Mouse (Mus musculus): ENCODE measurements around the gene Tspan6. TPM values are rescaled to one million over a fixed set of nuclear protein-coding genes. Genes with fewer than 3 reads are reported as not detected.
A peak's percentile ranks its signal among the peaks of the same experiment; 100 is the strongest.

The Tspan6 gene
- total RNA-seq (2021), result 10 to 100 TPM; 17.9 to 23.0 TPM
- long read RNA-seq, experiment 1, transcript Tspan6-201 (8 exons, 1,765 nt), result major isoform, 23 of 23 reads
- long read RNA-seq, experiment 1, partial matches to known transcripts, result 0 of 23 reads
- long read RNA-seq, experiment 1, other reads (novel, unspliced or antisense), result 0 of 23 reads
- long read RNA-seq, experiment 2, transcript Tspan6-201 (8 exons, 1,765 nt), result major isoform, 27 of 29 reads
- long read RNA-seq, experiment 2, partial matches to known transcripts, result 1 of 29 reads
- long read RNA-seq, experiment 2, other reads (novel, unspliced or antisense), result 1 of 29 reads

GRCm38 (mm10) chrX:133898014-133898542 is at the start of gene Tspan6:
Tspan6 (minus strand) TSS chrX:133898429.
- DNase-seq, result peak; percentile 68

- DNase-seq, result peak; percentile 9
Observed at GRCm38 (mm10) chrX:133947427-133947826, 49.2 kb upstream of the Tspan6 start.

GRCm38 (mm10) chrX:133939561-133939960 is 41.3 kb upstream of the Tspan6 start:
- no peak for DNase-seq

GRCm38 (mm10) chrX:133936605-133937225 is 38.5 kb upstream of the Tspan6 start:
- no peak for DNase-seq

- no peak for DNase-seq
Observed at GRCm38 (mm10) chrX:133931302-133932013, 33.2 kb upstream of the Tspan6 start.

GRCm38 (mm10) chrX:133926760-133927159 is 28.5 kb upstream of the Tspan6 start:
- no peak for DNase-seq

- no peak for DNase-seq
Observed at GRCm38 (mm10) chrX:133921187-133921586, 23.0 kb upstream of the Tspan6 start.

GRCm38 (mm10) chrX:133914219-133914618 is 16.0 kb upstream of the Tspan6 start:
- no peak for DNase-seq

- no peak for DNase-seq
Observed at GRCm38 (mm10) chrX:133913006-133913405, 14.8 kb upstream of the Tspan6 start.

- no peak for DNase-seq
Observed at GRCm38 (mm10) chrX:133911397-133912103, 13.3 kb upstream of the Tspan6 start.

GRCm38 (mm10) chrX:133908261-133908660 is 10.0 kb upstream of the Tspan6 start, which contains the start of gene Srpx2:
Srpx2 (plus strand) TSS chrX:133908426.
- DNase-seq, result no peak

GRCm38 (mm10) chrX:133888111-133888510 is 10.1 kb downstream of the Tspan6 start:
- no peak for DNase-seq

- DNase-seq, result no peak
Observed at GRCm38 (mm10) chrX:133887308-133887707, 10.9 kb downstream of the Tspan6 start.

- no peak for DNase-seq
Observed at GRCm38 (mm10) chrX:133869743-133870142, 28.5 kb downstream of the Tspan6 start.

- no peak for DNase-seq
Observed at GRCm38 (mm10) chrX:133853637-133854036, 44.6 kb downstream of the Tspan6 start.

GRCm38 (mm10) chrX:133850680-133851079 is 47.5 kb downstream of the Tspan6 start, which contains the start of gene Tnmd:
Tnmd (plus strand) TSS chrX:133850980.
- no peak for DNase-seq

Other genes with a start within 250 kb of the Tspan6 start
- gene Pcdh19, start 209.4 kb downstream of the Tspan6 start, total RNA-seq (2021), result 10 to 100 TPM in 1 of 2 experiments, 1 to 10 TPM in 1; 8.6 to 10.6 TPM
- 100 to 1,000 TPM; 138 to 160 TPM for gene Tnmd, start 47.4 kb downstream of the Tspan6 start, total RNA-seq (2021)
- gene Srpx2, start 10.0 kb upstream of the Tspan6 start, total RNA-seq (2021), result 10 to 100 TPM; 11.0 to 15.6 TPM
- gene Sytl4, start 83.4 kb upstream of the Tspan6 start, total RNA-seq (2021), result 1 to 10 TPM in 1 of 2 experiments, under 1 TPM in 1; 0.80 to 2.0 TPM
- 10 to 100 TPM; 21.0 to 22.4 TPM for gene Cstf2, start 160.8 kb upstream of the Tspan6 start, total RNA-seq (2021)